Mouse (Mus musculus): ENCODE results near the gene Uvrag.
A peak's percentile ranks its signal among the peaks of the same experiment; 100 is the strongest.

Uvrag gene

DNA sequence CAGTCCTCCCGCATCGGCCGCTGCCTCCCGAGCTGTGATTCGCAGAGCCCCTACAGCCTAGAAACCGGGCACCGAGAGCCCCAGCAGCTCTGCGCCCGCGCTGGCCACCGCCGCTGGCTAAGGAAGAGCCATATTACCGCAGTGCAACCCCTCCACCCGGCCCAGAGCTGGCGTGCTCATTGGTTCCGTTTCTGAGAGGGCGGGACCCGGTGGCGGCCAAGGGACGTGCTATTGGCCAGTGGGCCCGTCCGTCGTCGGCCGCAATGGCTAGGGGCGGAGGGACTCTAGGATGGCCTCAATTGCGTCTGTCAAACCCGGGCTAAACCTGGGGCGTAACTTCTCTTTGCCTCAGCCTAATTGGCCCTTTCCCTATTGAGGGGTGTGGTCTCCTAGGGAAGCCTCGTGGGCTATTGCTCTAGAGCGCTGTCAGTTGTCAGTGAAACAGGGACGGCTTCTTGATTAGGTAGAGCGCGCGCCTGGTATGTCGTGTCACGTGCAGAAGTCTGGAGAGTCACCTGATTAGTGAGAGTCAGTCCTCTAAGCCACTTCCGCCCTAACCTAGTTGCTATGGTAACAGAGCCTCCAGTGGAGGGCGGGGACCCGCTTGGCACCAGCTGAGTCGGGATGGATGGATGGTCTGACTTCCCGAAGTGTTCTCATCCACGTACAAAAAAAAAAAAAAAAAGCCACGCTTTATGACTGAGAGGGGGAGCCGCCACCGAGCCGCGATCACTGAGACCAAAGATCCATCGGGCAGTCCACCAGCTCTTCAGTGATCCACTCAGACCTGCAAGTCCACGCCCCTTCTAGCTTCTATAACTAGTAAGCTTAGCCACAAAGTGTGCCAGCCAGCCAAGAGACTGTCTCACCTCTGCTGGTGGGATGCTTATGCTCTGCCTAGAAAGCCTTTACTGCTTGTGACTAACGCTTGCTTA, at the start of gene Uvrag:
Uvrag (minus strand) TSS at position 158 of the 935 bp plus-strand sequence.
- peak; percentile 99 for DNase-seq

DNA sequence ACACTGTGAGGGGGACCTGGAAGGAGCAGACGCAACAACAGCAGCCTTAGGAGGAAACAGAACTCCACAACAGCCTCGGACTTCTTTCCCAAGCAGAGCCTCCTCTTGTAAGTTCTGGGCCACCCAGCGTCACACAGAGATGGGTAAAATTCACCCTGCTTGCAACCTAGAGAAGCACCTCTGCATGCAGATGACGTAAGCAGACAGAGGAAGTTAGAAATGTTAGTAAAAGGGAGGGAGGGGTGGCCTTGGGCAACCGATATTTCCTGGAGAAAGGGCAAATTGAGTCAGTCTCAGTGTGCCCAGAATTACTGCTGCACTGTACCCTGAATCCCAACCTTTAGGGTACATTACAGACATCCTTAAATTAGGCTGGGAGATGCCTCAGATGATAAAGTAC, 48.9 kb upstream of the Uvrag start:
- DNase-seq, result no peak

DNA sequence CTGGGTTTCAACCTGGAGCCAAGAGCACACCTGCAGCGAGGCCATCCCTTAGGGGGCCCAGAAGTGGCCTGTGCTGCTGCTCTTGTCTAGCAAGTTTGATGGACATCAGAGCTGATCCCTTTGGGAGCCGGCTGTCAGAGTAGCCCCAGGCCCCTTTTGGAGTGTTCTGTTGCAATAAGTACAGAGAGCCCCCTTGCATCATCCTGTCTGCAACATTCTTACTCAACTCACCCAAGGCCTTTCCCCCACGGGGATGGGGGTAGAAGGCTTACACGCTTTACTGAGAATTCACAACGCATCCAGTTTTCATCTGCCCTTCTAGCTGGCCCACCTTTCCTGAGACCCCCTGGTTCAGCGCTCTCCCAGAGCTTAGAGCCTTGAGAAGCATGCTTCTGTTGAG, 47.7 kb upstream of the Uvrag start:
- no peak for DNase-seq

DNA sequence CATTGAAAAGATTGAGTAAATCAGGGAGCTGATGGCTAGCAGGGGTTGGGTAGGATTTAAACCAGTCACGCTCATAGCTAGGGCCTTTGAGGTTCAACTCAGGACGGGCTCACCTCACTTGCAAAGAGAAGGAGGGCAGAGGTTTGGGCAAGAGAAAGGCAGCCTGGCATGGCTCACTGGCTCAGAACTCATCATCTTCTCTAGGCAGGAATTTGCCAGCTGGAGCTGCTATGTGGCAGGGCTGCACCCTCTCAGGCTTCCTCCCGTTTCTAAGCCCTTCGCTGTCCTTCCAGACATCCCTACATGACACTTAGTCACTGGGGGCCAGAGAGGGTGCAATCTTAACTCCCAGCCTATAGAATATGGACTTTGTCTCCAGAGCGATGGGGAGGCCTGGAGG, 46.5 kb upstream of the Uvrag start:
- DNase-seq, result no peak

DNA sequence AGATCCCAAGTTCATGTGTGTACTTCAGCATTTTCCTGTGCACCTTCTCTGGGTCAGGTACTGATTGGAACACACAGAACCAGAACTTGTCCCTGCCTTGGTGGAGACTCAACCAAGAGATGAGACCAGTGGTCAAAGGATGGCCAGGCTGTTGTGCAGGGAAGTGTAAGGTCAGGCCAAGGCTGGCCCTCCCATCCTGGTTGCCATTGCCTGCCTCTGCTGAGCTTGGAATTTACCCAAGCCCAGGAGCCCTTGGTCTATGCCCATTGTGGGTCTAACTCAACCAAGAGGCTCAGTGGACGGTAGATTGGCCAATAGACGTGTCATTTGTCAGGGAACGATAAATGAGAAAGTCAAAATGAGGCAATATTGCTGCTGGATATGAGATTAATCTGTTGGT, 44.5 kb upstream of the Uvrag start:
- DNase-seq, result no peak

DNA sequence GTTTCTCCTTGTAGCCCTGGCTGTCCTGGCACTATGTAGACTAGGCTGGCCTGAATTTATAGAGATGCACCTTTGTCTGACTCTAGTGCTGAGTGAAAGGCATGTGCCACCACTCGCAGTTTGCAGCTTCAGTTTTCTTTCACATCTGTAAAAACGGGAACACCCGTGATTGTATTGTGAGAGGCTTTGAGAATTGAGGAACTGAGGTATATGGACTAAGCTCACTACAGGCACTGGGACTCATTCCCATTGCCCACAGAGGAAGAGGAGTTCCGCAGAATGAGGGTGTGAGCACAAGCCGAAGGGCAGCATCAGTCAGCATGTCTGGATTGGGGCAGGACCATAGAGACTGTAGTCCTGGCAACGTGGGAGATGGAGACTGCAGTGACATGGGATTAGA, 42.8 kb upstream of the Uvrag start:
- no peak for DNase-seq

DNA sequence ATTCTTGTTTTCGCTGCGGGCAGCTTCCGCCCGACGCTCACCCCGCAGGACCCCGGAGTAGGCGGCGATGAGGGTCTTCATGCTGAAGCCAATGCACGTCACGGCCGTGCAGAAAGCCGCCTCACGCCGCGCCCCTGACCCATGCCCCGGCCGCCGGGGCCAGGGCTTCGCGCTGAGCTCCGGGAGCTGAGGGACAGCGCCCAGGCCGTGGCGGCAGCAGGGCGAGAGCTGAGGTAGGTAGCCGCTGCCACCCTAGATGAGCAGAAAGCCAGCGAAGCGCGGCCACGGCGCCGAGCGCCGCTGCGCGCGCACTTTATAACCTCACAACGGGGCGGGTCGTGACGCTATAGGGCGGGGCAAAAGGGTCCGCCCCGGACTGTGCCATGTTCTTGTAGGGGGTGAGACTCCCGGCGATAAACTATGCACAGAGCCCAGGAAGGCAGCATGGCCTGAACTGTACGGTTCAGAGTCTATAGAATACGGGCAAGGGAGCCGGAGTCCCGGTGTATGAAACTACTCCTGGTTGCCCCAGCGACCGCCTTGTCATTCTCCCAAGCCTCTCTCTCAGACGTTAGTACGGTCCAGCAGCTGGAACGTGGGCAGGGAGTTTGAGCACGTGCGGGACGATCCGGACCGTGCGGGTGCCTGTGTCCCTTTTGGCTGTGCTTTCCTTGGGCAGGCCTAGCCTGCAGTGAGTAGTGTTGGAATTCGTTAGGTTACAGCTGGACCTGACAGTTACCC, 41.7 kb upstream of the Uvrag start, which contains the start of gene Dgat2:
Dgat2 (minus strand) TSS at position 288 of the 741 bp plus-strand sequence.
- peak; percentile 92 for DNase-seq

DNA sequence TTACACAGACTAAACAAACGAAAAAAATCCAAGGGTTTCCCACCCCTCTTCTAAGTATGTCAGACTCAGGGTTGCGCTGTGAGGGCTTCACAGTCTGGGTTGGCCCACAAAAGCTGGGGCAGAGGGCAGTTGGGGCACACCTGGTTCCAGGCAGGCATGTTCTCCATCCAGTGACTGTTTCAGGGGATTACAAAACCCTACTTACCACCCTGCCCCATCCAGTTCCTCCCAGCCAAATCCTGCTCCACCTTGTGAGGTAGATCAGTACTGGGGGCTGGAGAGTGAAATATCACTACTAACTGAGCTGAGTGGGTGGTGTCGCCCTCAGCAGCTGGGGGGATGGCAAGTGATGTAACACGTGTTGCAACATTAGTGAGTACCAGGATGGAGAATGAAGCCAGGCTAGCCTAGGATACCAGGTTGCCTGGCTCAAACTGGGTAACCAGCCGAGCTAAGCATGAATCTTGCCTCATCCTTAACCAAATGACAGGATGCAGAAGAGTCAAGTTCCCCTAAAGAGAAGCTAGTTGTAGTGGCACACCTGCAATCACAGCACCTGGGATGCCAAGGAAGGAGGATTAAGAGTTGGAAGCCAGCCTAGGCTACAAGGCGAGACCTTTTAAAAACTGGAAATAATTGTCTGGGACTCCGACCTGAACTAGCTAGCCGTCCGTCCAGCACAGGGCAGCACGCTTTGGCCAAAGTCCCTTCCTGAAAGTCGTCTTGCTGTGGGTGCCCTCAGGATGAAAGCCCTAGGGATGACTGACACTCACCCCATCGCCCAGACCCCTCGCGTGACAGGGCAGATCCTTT, 40.9 kb upstream of the Uvrag start:
- DNase-seq, result peak; percentile 27

DNA sequence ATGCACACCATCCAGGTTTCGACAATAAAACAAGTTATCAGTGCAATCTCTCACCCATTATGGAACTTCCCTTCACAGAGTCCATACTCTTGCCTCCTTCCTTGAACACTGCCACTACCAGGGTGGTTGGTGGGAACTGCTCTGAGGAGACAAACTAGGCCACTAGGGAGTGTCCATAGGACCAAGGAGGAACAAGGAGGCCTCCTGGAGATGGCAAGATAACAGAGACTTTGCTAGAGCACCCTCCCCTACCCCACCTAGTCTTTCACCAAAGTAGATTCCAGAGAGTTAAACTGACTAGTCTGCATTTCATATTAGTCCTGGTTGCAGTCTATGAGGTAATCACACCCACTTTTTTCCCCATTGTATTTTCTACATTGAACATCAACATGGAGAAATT, 39.2 kb upstream of the Uvrag start:
- no peak for DNase-seq

DNA sequence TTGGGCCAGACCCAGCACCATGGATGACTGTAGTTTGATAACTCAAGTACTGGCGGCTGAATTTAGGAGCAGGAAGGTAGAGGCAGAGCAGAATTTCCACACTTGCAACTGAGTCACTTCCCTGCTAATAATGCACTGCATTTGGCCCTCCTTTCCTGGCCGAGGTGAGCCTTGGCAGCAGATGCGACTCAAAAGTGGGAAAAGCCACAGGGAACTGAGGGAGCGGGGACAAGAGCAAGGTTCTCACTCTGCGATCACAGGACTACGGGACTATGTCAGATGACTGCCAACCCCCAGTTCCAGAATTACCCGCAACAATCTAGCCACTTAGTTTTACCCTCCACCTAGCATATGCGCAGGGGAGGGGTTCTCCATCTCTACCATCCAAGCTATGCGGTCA, 38.3 kb upstream of the Uvrag start:
- no peak for DNase-seq

DNA sequence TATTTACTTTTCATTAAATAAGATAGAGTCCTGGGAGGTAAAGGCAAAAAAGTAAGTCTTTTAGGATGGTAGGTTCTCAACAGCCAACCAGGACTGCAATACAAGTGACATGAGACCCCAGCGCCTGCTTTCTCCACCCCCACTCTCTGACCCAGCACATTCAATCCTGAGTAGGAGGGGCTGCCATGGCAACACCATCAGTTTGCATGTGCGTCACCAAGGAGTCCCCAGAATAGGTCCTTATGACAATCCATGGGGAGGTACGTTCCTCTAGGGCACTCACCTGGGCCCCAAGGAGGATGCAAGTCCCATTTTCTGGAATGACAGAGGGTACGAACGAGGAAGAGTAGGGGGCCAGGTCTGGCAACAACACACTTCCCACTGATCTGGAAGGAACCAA, 36.4 kb upstream of the Uvrag start:
- no peak for DNase-seq

DNA sequence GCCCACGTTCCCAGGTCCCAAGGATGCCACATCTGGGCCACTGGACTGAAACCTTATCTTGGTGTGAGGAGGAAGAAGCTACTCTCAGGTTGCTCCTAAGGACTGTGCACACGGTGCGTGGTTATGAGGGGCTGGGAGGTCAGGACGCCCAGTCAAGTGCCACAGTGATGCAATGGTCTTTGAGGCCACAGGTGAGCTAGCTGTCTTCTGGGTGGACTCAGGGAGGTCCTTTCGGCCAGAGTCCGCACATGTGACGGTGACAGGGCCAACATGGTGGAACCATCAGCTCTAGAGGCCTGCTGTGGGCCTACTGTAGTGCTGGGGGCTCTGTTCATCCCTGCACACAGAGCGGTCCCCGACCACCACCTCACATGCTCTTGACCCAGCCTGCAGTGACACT, 34.7 kb upstream of the Uvrag start:
- no peak for DNase-seq

DNA sequence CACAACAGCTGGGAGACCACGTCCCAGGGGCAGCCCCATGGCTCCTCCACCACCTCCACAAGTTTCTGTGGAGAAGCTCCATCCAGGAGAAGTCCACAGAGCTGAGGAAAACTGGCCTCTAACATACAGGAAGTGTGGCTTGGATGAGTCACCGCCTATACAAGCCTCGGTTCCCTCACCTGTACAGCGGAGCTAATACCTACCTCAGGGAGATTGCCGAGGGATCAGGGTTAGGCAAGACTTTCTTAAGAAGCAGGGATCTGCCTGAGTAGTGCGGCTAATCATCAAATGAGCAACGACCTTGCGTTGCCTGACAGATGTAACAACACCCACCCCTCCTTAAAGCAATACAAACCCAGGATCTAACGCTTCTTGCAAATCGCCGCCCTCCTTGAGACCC, 34.2 kb upstream of the Uvrag start:
- DNase-seq, result no peak

DNA sequence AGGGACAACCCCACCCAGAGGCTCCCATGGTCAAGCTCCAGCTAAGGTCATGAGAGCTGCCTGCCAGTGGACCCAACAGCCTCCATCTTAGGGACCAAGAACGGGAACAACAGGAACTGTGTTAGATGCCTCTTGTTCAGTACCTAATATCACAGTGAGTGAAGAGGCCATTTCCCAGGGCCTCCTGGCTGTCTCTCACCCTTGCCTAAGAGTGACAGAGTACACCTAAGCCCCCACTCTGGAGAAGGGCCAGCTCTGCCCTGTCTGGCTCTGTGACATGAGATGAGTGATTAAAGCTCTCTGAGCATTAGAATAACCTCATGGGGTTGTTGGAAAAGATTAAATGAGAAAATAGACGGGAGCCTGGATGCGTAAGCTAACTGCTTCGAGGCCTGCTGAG, 33.1 kb upstream of the Uvrag start:
- DNase-seq, result no peak

DNA sequence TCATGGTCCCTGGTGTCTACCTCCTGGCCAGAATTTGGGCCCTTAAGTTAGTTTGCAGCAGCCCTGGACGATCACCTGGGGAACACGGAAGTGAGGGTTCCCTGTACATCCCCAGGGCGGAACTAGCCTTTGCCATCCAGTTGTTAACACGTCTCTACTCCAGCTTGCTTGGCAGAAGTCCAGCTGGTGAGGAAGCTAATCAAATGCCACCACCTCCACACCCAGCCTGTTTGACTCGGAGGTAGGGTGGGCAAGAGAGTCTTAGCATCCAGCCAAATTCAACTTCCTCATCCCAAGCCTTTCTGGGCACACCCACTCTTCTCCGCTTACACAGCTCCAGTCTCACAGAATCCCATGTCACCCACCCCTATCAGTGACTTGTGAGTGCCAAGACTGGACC, 32.0 kb upstream of the Uvrag start:
- DNase-seq, result peak; percentile 33

DNA sequence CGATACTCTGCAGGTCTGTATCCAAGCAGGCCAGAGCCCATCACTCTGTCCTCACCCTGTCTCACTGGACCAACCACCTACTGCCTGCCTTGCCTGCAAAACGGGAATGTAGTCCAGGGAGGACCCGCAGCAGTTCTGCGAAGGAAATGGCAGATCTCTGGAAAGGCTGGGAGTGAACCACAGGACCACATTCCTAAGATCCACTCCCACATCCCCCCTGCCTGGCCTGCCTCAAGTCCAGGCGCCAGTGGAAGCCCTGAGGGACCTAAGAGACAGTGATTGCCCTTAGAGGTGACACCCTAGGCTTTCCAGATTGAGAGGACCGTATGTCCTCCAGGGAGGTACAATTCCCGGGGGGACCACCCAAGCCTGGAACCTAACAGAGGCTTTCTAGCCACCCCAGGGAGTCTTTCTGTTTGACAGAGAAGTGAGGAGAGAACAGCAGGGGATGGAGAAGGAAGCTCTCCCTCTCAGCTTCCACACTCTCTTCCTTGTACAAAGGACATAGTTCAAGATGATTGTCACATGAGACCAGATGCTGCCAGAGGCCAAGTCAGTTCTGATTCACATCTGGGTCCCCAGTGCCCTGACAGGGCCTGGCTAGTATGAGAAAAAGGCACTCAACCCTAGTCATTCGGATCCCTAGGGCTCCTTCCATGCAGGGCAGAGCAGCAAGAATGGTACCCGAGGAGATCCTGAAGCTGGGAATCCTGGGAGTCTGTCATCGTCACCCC, 31.0 kb upstream of the Uvrag start:
- no peak for DNase-seq

DNA sequence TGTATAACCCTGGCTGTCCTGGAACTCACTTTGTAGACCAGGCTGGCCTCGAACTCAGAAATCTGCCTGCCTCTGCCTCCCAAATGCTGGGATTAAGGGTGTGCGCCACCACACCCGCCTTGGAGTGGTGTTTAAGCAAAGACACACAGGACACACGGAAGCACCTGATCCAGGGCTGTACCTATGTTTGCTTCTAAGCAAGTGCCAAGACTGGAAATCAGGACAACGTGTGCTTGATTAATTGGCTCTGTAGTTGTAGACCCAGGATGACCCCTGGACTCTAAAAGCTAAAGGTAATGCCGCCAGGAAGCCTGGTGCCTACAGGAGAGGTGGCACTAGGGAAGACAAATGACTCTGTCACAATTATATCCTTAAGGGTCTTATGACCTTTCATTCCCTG, 29.6 kb upstream of the Uvrag start:
- no peak for DNase-seq

DNA sequence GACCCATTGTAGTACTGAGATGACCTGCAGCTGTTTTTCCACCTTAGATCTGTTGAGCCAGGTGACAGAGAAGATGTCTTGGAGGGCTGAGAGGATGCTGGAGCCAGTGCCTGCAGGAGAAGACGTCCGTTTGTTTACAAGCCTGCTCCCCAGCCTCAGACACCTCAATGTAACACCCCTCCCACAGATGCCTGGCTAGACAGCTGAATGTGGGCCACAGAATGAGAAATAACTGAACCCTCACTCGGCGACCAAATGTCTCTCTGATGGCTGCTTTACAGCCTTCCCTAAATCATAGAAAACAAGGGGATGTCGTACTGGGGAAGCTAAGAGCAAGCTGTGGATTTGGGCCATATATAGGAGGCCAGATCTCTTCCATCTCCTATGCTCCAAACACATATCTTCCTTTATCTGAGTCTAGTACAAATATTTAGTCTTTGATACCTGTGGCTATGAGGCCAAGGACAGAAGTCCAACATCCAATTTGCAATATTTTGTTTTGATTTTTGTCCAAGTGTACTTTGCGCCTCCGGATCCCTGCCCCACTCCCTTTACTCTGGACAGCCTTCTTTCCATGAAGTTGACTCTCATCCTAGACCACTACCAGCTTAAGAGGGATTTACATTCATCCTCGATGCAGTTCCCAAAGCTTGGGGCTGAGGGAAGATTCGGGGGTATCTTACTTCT, 28.9 kb upstream of the Uvrag start:
- DNase-seq, result no peak

DNA sequence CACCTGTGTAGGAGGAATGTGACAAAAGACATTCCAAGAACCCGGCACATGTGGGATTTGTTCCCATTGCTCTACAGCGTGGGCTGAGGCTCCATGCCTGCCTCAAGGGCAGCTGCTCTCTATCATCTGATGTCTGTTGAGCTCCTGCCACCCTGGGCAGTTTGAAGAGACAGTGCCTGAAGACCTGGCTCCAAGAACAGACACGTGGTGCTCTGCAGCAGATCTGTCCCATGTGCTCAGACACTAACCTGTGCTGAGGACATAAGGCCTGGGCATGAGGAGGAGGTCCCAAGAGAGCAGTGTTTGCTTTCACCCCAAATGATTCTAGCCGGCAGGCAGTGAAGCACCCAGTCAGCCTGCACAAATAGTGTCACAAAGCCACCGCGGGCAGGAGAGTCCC, 27.8 kb upstream of the Uvrag start:
- DNase-seq, result no peak

DNA sequence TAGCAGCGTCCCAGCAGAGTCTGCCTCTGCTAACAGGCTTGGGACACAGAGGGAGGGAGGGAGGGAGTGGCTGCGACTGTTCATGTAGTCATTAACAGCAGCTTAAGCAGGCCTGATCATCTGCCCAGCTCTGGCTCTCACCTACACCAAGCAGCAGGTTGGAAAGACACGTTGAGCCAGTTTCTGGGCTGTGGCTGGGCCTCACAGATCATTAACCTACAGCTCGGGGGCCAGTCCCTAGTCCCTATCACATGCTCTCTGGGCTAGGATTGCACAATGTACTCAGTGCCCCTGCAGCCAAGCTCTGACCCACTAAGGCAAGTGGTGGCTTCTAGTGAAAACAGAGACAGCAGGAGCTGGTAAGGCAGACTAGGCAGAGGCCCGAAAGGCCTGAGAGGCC, 27.0 kb upstream of the Uvrag start:
- DNase-seq, result no peak

DNA sequence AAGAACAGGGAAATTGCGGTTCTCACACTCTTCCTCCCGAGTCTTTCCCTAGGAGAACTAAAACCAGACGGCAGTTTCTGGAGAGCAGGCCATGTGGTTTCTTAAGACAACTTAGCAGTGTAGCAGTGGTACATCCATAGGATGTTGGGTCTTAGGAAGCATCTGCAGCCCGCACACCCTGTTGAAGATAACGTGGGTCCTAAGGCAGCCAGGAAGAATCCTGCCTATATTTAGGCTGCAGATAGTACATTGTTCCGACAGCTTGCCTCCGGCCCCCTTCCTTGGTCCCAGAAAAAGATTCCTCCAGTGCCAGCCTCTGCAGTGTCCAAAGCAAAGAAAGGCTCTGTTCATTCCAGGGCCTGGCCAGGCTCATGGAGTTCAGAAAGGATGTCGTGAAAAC, 25.2 kb upstream of the Uvrag start:
- DNase-seq, result no peak

DNA sequence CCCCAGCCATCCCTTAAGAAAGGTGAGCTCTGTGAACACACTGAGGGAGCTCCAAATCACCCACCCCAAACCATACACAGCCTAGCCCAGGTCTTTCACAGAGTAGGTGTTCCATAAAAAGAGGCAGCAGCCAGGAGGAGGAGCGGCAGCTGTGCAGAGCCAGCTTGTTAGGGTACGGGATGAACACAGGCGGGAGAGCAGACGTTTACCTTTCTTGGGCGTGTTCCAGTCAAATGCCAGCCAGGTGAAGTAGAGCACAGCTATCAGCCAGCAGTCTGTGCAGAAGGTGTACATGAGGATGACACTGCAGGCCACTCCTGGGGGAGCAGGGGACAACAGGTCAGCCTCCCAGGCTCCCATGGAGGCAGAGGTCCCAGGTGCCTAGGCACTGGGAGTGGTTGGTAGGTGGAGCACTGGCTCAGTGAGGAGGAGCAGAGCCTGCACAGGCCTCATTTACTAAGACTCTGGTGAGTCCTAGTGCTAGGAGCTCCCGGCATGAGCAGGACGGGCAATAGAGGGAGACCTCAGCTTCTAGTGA, 24.0 kb upstream of the Uvrag start:
- DNase-seq, result no peak
